Mouse (Mus musculus) testis, adult 2 months (tissue): Measurements from ENCODE around the gene Ap3s2.

ENCODE experiments used
- CTCF ChIP-seq: fragments of 200-500 bp; IDR thresholded peaks from 2 replicates; pipeline ENCODE4 v1.5.1; 2012; ENCODE audit warnings: low read depth, mild to moderate bottlenecking, inconsistent platforms, low read length, moderate library complexity; ENCODE audit not compliant: control insufficient read depth, insufficient read depth, insufficient replicate concordance
- POLR2A ChIP-seq: fragments of 200-500 bp; IDR thresholded peaks from 2 replicates; pipeline ENCODE4 v1.6.1; 2012; ENCODE audit warnings: low read depth, mild to moderate bottlenecking, inconsistent platforms, low read length, moderate library complexity; ENCODE audit not compliant: control insufficient read depth

- no peak for TF ChIP-seq CTCF
- no peak for TF ChIP-seq POLR2A
These were observed 29.8 kb downstream of the Ap3s2 start for GRCm38 (mm10) chr7:79890436-79891221.
